Mouse (Mus musculus) T-cell, adult 2 months (primary cell): ENCODE data around the gene Gm20696.

ENCODE experiments used
- DNase-seq: peaks from one replicate; pipeline ENCODE4 v3.0.0; 2022; ENCODE audit warnings: low spot score

Gene Gm20696

DNA sequence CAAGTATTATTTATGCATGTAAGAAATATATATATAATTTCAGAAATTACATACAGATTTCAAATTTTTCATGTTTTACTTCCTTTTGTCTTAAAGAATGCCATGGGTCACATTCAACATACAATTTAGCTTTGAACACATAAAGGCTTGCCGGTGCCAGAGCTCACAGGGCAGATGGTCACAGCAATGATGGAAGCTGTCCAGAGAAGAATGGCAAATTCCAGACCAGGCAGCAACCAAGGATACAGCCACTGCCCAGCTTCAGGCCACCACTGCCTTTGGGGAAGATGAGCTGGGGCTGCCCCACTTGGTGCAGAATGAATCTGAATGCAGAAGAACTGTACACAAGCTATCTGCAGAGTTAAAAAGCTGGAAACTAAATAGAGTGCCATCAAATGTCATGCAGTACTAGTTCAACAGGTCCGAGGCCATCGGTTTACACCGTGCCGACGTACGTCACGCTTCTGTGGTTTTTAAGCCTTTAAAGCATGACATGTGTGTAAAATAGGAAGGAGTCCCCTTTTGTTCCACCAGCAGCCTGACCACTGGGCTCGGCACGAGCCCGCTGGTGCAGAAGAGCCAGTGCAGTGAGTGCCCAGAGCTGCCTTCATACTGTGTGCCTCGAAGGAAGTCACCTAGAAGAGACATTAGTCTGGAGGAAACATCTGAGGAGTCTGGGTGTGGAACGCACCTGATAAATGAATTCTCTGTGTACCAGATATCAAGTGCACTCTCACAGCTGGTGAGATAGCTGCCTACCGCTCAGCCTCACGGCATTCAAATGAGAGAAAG is 383.5 kb downstream of the Gm20696 start:
- DNase-seq: peak; percentile 68

DNA sequence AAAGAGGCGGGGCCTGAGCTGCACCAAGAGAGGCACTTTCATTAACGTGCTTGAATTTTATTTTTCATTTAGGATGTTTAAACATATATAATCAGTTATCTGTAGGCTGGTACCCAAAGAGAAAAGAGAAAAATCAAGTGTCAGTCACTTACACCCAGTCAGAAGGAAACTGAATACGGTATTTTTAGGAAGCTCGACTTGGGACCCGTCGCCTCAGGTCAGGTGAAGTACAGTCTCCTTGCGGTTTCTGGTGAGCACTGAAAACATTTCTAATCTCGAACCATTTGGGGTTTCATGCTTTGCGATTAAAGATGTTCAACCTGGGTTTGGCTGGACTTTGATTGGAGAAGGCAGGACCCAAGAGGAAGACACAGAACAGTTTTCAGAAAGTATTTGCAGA is 385.2 kb downstream of the Gm20696 start:
- no peak for DNase-seq

- no peak for DNase-seq
Observed at GRCm38 (mm10) chr6:99280619-99281018, 386.0 kb downstream of the Gm20696 start.

- no peak for DNase-seq
Observed at GRCm38 (mm10) chr6:99277251-99277650, 389.3 kb downstream of the Gm20696 start.

DNA sequence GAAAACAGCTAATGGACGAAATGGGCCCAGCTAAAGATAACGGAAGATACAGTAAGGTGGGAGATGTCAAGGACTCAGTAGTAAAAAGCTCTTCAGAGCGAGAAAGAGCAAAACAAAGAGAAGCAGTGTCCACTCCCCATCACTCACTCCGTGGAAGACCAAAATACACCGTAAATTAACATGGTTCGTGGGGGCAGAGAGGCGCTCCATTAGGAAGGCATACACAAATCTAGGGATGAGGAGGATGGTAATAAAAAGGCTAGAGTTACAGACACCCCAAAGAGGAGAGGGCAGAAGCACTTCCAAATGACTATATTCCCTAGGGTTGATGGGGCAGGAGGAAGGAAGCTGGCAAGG is 390.3 kb downstream of the Gm20696 start:
- DNase-seq: no peak

GRCm38 (mm10) chr6:99275381-99276296 is 391.0 kb downstream of the Gm20696 start:
- peak; percentile 61 for DNase-seq

DNA sequence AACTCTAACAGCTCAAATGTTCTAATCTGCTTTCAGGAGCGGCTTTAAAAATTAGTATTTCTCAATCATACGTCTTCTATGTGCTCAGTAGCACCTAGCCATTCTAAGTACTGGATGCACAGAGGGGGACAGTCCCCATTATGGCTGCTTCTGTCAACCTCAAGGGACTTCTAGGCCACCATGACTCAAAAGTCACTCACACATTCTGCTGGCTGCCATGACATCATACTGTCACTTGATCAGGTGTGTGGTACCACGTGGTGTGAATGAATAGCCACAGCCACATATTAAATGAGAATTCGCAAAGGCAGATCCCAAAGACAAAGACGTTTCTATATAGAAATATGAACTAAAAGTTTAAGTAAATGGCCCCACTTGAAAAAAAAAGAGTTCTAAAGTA is 391.9 kb downstream of the Gm20696 start:
- peak; percentile 63 for DNase-seq

DNA sequence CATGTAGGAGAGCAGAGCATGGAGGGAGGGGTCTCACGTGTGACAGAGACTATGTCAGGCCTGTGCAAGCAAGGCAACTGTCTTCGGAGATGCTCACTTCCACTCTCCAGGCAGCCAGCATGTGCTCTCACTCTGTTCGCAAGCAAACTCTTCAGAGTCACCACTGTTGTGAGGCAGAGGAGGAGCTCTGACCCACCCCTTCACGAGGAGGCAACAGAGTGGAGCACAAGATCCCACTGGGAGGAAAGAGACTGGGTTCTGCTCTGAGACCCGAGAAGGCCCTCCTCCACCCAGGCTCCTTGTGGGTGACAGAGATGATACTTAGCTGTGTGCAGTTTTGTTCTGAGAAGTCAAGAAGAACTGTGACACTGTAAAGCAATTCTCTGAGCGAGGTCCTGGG is 392.4 kb downstream of the Gm20696 start:
- DNase-seq: peak; percentile 33

DNA sequence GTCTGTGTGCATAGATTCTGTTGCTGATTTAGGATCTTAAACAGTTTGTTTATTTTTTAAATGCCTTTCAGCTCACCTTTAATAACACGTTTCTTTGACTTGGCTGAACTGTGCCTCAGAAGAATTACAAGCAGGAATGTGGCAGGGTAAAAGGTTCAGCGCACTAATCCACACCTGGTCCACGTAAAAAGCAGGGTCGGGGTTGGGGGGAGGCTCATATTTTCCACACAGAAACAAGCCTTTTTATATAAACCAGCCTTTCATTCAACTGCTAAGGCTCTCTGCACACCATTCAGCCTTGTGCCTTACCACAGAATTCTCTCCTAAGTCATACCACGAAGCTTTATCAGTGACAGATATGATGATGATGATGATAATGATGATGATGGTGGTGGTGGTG is 393.4 kb downstream of the Gm20696 start:
- no peak for DNase-seq

DNA sequence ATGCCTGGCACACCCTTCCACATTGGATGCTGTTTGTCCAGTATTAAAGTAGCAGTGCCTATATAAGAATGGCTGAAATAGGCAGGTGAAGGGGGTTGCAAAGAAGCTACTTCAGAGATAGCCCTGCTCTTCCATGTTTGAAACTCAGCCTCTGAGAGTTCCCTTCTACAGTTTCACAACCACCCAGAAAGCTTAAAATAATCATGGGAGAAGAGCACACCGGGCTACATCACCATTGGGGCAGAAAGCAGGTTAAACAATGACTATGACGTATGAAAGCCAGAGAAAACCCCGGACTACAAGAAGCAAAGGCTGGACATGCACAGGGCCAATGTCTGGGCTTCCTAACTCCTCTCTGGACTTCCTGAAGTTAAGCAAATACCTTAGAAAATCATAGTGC is 394.4 kb downstream of the Gm20696 start:
- DNase-seq: no peak

DNA sequence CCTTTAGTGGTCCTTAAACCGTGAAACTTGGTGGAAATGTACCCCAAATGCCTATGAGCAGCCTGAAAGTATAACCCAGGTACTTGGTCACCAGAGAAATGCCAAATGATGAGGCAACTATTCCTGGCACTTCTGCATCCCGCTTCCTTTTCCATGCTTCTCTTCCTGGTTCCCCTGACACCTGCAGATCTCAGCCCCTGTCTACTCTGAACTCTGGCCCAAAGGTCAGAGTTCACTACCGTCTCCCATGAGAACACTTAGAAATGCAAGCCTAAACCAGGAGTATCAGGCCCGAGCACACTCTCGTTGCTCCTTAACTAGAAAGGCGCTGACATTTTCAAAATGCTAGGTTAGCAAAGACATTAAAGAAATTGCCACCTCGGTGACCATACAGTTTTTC is 394.9 kb downstream of the Gm20696 start:
- DNase-seq: no peak

GRCm38 (mm10) chr6:99269921-99270320 is 396.7 kb downstream of the Gm20696 start:
- peak; percentile 65 for DNase-seq

GRCm38 (mm10) chr6:99268171-99269061 is 398.2 kb downstream of the Gm20696 start:
- DNase-seq: no peak

DNA sequence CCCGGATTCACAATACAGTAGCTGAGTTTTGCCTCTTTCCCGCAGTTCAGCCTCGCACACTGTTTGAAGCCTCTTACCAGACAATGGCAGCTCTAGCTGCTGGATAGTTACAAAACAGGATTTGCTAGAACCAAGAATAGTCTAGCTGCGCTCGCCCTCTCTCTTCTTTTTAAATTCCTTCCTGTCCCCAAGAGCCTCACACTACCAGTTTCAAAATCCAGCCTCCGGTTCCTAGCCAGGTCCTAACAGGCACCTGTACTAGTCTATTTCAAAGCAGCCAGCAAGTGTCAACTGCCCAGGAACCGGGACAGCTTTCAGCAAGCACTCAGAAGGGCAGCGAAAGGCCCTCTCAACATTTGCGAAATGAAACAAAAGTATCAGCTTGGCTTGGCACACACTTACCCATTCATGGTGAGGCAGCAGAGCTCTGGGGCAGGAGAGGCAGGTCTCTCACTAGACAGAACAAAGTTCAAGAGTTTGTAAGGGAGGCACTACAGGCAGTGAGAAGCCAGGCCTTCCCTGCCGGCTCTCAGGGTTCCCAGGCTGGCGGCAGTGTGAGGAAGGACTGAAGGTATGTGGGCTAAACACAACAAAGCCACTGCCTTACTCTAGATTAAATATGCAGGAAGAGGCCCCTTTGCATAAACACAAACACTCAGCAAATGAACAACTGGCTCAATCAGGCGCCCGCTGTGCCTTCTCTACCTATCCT is 400.5 kb downstream of the Gm20696 start:
- peak; percentile 61 for DNase-seq

GRCm38 (mm10) chr6:99265173-99265572 is 401.4 kb downstream of the Gm20696 start:
- no peak for DNase-seq

DNA sequence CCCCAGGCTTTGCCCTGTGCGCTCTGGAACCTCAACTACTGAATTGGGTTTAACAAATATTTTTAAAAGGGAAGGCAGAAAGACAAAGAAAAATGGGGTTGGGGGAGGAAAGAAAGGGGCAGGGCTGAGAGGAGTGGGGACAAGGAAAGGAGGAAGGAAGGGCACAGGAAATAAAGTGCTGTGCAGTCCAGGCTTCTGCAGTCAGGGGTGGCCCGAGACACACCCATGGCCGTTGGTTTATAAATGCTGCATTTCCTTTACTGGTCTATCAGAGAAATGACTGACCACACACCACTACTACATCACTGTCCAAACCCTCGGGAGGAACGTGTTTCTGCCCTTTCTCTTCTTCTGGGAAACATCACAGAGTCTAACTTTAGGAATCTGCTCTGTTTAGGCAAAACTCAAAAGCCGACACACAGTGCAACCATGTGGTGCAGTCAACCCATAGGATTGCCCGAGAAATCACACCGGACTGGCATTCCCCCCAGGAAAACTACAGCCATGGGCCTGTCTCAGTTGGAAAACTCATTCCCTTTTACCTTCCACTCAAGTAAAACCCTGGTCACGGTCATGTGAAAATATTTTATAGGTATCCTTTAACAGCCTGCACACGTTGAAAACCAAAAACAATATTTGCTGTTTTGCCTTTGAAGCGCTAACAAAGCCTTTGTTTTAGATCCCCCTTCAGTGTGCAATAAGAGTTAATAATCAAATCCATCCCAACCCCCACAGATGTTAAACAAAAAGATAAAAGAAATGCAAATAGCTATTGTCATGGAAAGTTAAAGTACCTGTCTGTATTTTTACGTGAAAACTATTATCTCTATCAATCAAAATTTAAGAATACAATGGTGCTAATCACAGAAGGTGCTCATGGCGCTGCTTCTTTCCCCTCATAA is 402.2 kb downstream of the Gm20696 start:
- no peak for DNase-seq

DNA sequence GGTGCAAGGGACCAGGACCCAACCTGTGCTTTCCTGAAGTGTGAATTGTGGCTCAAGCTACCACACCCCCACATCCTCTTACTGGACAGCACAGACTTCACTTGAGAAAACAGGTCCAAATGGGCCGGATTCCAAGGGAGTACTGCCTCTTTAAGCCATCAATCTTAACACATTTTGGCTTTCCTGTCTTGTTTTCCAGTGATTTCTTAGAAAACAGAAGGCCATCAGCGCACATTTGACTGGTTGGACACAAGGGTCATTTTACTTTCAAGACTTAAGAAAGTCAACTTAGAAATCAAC is 402.8 kb downstream of the Gm20696 start:
- DNase-seq: no peak

GRCm38 (mm10) chr6:99263061-99263885 is 403.3 kb downstream of the Gm20696 start:
- peak; percentile 33 for DNase-seq

GRCm38 (mm10) chr6:99261737-99262130 is 404.9 kb downstream of the Gm20696 start:
- DNase-seq: no peak
